Mouse (Mus musculus) testis, adult 2 months (tissue): ENCODE measurements around the gene Gm10643.

ENCODE experiments used
- CTCF ChIP-seq: fragments of 200-500 bp; IDR thresholded peaks from 2 replicates; pipeline ENCODE4 v1.5.1; 2012; ENCODE audit warnings: low read depth, mild to moderate bottlenecking, inconsistent platforms, low read length, moderate library complexity; ENCODE audit not compliant: control insufficient read depth, insufficient read depth, insufficient replicate concordance
- POLR2A ChIP-seq: fragments of 200-500 bp; IDR thresholded peaks from 2 replicates; pipeline ENCODE4 v1.6.1; 2012; ENCODE audit warnings: low read depth, mild to moderate bottlenecking, inconsistent platforms, low read length, moderate library complexity; ENCODE audit not compliant: control insufficient read depth

DNA sequence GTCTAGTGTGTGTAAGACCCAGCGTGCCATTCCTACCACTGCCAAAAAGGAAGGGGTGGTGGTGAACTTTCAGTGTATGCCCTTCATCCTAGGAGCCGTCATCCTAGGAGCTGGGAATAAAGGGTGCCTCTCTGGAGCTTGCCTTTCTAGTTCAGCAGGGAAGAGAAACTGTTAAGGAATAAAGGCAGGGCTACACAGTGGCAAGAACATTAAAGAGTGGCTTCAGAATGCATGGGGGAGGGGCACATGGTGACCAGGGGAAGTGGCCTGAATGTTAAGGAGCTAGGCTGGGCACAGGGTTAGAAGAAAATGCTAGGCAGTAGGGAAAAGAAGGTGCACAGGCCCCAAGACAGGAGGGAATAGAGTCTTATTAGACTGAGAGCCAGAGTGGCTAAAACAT is 4.8 kb upstream of the Gm10643 start:
- TF ChIP-seq CTCF: no peak
- TF ChIP-seq POLR2A: no peak
